ENCODE assay signal across 12 mouse cellular contexts in the genomic region with DNA sequence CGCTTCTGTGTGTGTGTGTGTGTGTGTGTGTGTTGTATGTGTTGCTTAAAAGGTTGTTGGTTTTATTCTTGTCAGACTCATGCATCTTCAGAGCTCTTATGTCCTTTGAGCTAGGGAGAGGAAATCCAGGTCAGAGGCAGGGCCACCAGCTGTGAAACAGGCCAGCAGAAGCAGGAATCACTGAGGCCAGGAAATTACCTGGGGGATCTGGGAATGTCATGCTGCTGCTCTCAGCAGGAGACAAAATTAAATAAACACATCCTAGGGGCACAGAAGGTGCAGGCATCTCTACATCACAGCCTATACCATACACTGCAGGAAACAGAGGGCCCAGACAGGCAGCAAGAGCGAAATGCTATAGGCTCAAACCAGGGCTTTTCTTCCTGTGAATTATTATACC.
A peak's percentile ranks its signal among the peaks of the same experiment; 100 is the strongest.
DNase-seq lines count a peak whose midpoint lies in the region; ATAC-seq and TF ChIP-seq lines count a peak whose summit lies in the region.
"Had no signal": no experiment of that assay in that cellular context is flagged by ENCODE, and none has a peak within 500 bp of the region (broad histone marks: within the 10 kb centered on the region; RNA-seq: fewer than 3 reads in every experiment).

No protein-coding gene starts in this region.

- no peak for TF ChIP-seq EP300 in stomach, postnatal 0 days (optimal IDR thresholded peaks at IDR 0.05)

- H3K9me3 ChIP-seq in embryonic facial prominence, embryonic 10.5 days = no peaks in the 10 kb centered on the region
- H3K9me3 ChIP-seq in midbrain, embryonic 16.5 days (replicated peaks; ENCODE audit: control insufficient read depth, low read length, poor library complexity, severe bottlenecking) = no peaks in the 10 kb centered on the region
- H3K9me3 ChIP-seq in stomach, postnatal 0 days (ENCODE audit: control insufficient read depth, low read length) = no peaks in the 10 kb centered on the region
- H3K9me3 ChIP-seq: heart, embryonic 10.5 days; liver, embryonic 13.5 days had no signal

- no peaks in the 10 kb centered on the region for H3K27me3 ChIP-seq in embryonic facial prominence, embryonic 10.5 days (replicated peaks; ENCODE audit: low read depth, poor library complexity, severe bottlenecking)
- no peaks in the 10 kb centered on the region for H3K27me3 ChIP-seq in midbrain, embryonic 16.5 days (ENCODE audit: control insufficient read depth, insufficient read depth, low read depth, low read length)
- no peaks in the 10 kb centered on the region for H3K27me3 ChIP-seq in stomach, postnatal 0 days (ENCODE audit: control insufficient read depth, insufficient read depth, low read length)
- H3K27me3 ChIP-seq: liver, embryonic 13.5 days had no signal

- DNase-seq in cerebellum, postnatal 4 days (ENCODE audit: low spot score in 2 of 2) = no peak
- DNase-seq in cerebellum, adult 8-10 months = peak; percentile 40
- peak; percentile 11 for DNase-seq in embryonic facial prominence, embryonic 10.5 days (ENCODE audit: low spot score)
- no peak for DNase-seq in stomach, postnatal 0 days (ENCODE audit: low spot score)
- no peak for DNase-seq in kidney, postnatal 14 days
- DNase-seq: layer of hippocampus, adult 9-11 months; liver, embryonic 13.5 days; lung, postnatal 14 days had no signal

- no peak for TF ChIP-seq CTCF in stomach, postnatal 0 days (IDR thresholded peaks at IDR 0.05; ENCODE audit: low read depth)

- H3K4me3 ChIP-seq in embryonic facial prominence, embryonic 10.5 days = no peak overlapping the region
- H3K4me3 ChIP-seq in midbrain, embryonic 16.5 days (ENCODE audit: low read depth, low read length) = no peak overlapping the region
- no peak overlapping the region for H3K4me3 ChIP-seq in stomach, postnatal 0 days (ENCODE audit: low read depth, low read length)
- H3K4me3 ChIP-seq: heart, embryonic 10.5 days; liver, embryonic 13.5 days had no signal

- H3K36me3 ChIP-seq in embryonic facial prominence, embryonic 10.5 days (replicated peaks) = no peaks in the 10 kb centered on the region
- H3K36me3 ChIP-seq in midbrain, embryonic 16.5 days (ENCODE audit: control insufficient read depth, insufficient read depth, low read length) = no peaks in the 10 kb centered on the region
- no peaks in the 10 kb centered on the region for H3K36me3 ChIP-seq in stomach, postnatal 0 days (ENCODE audit: control insufficient read depth, insufficient read depth, low read length)
- H3K36me3 ChIP-seq: heart, embryonic 10.5 days; liver, embryonic 13.5 days had no signal

- peak; percentile 89 for ATAC-seq in cerebellum, adult (ENCODE audit: insufficient number of reproducible peaks, low FRiP score, low TSS enrichment)
- peak; percentile 45; the same call in 1 of the 2 replicates for ATAC-seq in midbrain, embryonic 16.5 days
- no peak for ATAC-seq in erythroid progenitor cell, adult 5-6 weeks (replicated peaks; ENCODE audit: low FRiP score, poor library complexity, severe bottlenecking)
- ATAC-seq in stomach, postnatal 0 days (ENCODE audit: low FRiP score, low TSS enrichment) = no peak

- H3K27ac ChIP-seq in embryonic facial prominence, embryonic 10.5 days (replicated peaks) = no peak overlapping the region
- H3K27ac ChIP-seq in midbrain, embryonic 16.5 days (ENCODE audit: low read length) = peak overlapping the region; percentile 57
- H3K27ac ChIP-seq in stomach, postnatal 0 days (replicated peaks) = no peak overlapping the region
- H3K27ac ChIP-seq: heart, embryonic 10.5 days; liver, embryonic 13.5 days had no signal

- no peak overlapping the region for H3K9ac ChIP-seq in midbrain, embryonic 16.5 days (ENCODE audit: low read depth, low read length)
- no peak overlapping the region for H3K9ac ChIP-seq in stomach, postnatal 0 days (ENCODE audit: low read length)
- H3K9ac ChIP-seq: liver, embryonic 13.5 days had no signal

- WGBS in embryonic facial prominence, embryonic 10.5 days = 48% methylated on average over 2 of the region's 2 CpGs
- 68% methylated on average over 2 of the region's 2 CpGs for WGBS in midbrain, embryonic 16.5 days
- 49% methylated on average over 2 of the region's 2 CpGs for WGBS in stomach, postnatal 0 days

- H3K4me1 ChIP-seq in embryonic facial prominence, embryonic 10.5 days = peaks cover 9% of the 10 kb centered on the region; the same call in 1 of the 2 replicates
- peaks cover 6% of the 10 kb centered on the region; the same call in 1 of the 2 replicates for H3K4me1 ChIP-seq in midbrain, embryonic 16.5 days (ENCODE audit: control insufficient read depth, insufficient read depth, low read length)
- no peaks in the 10 kb centered on the region for H3K4me1 ChIP-seq in stomach, postnatal 0 days (replicated peaks; ENCODE audit: control insufficient read depth, insufficient read depth)
- H3K4me1 ChIP-seq: heart, embryonic 10.5 days; liver, embryonic 13.5 days had no signal

- H3K4me2 ChIP-seq in midbrain, embryonic 16.5 days (ENCODE audit: low read length) = no peak overlapping the region
- H3K4me2 ChIP-seq in stomach, postnatal 0 days (replicated peaks; ENCODE audit: low read depth) = no peak overlapping the region
- H3K4me2 ChIP-seq: liver, embryonic 13.5 days had no signal

Comparison
In these comparisons a context has a peak if more than half of its experiments do, and no peak if none do; other contexts are left out.
1. DNase-seq: peak in cerebellum, adult 8-10 months (single experiment) and embryonic facial prominence, embryonic 10.5 days (single experiment); none in cerebellum, postnatal 4 days (0 of 2), stomach, postnatal 0 days (single experiment) and kidney, postnatal 14 days (single experiment).
2. ATAC-seq: peak in cerebellum, adult (single experiment) and midbrain, embryonic 16.5 days (single experiment); none in erythroid progenitor cell, adult 5-6 weeks (single experiment) and stomach, postnatal 0 days (single experiment).